Mouse (Mus musculus): ENCODE measurements around the gene Nhlrc3. TPM values are rescaled to one million over a fixed set of nuclear protein-coding genes. Genes with fewer than 3 reads are reported as not detected.

Nhlrc3 gene
- total RNA-seq, 2 experiments from 2014 or later, result 2.1 to 2.9 TPM

- no peak for TF ChIP-seq CTCF (IDR thresholded peaks at IDR 0.05)
- DNase-seq, result no peak
- intact Hi-C loops (cut with DNase I), result no loop called here
- no peak overlapping the region for H3K27ac ChIP-seq
- no peak overlapping the region for H3K4me3 ChIP-seq
Observed at GRCm38 (mm10) chr3:53469650-53470049, 6.5 kb upstream of the Nhlrc3 start.

GRCm38 (mm10) chr3:53467356-53467755, 4.2 kb upstream of the Nhlrc3 start:
- Histone ChIP-seq H3K4me3 (peak overlapping the region; percentile 30; the same call in 1 of the 2 replicates), H3K27ac (peak overlapping the region; percentile 79)
- peak; percentile 52 for DNase-seq
- TF ChIP-seq CTCF (IDR thresholded peaks at IDR 0.05), result no peak
- intact Hi-C loops (cut with DNase I), result no loop called here

GRCm38 (mm10) chr3:53466481-53466880, 3.3 kb upstream of the Nhlrc3 start:
- intact Hi-C loops (cut with DNase I), result no loop called here

GRCm38 (mm10) chr3:53465330-53465729, 2.2 kb upstream of the Nhlrc3 start:
- intact Hi-C loops (cut with DNase I), result no loop called here

More at GRCm38 (mm10) chr3:53466481-53466880, 3.3 kb upstream of the Nhlrc3 start:
- no peak for DNase-seq
- Histone ChIP-seq H3K27ac (0 out of 2 replicates have a peak overlapping the region, but pooled peaks have one; percentile 16), H3K4me3 (no peak overlapping the region)
- TF ChIP-seq CTCF (IDR thresholded peaks at IDR 0.05), result no peak

GRCm38 (mm10) chr3:53464146-53464698, 1.1 kb upstream of the Nhlrc3 start:
- DNase-seq, result no peak
- intact Hi-C loops (cut with DNase I), result loop anchor here (5.0 kb wide), 1 partner anchor 447 kb away; the partner anchor contains the start of gene Cog6
- H3K4me3 ChIP-seq, result peak overlapping the region; percentile 100
- TF ChIP-seq CTCF (IDR thresholded peaks at IDR 0.05), result no peak
- peak overlapping the region; percentile 98 for H3K27ac ChIP-seq

More at GRCm38 (mm10) chr3:53465330-53465729, 2.2 kb upstream of the Nhlrc3 start:
- TF ChIP-seq CTCF (IDR thresholded peaks at IDR 0.05), result no peak
- no peak for DNase-seq
- peak overlapping the region; percentile 98; the same call in 1 of the 2 replicates for H3K27ac ChIP-seq
- peak overlapping the region; percentile 100 for H3K4me3 ChIP-seq

- Histone ChIP-seq H3K27ac (peak overlapping the region; percentile 98), H3K4me3 (peak overlapping the region; percentile 100)
- no peak for DNase-seq
- intact Hi-C loops (cut with DNase I), result loop anchor here (1.0 to 5.0 kb wide), 2 partner anchors 399 to 446 kb away; partner anchors contain the start of gene Cog6
- no peak for TF ChIP-seq CTCF (IDR thresholded peaks at IDR 0.05)
Observed at GRCm38 (mm10) chr3:53463765-53464114, 608 bp upstream of the Nhlrc3 start.

GRCm38 (mm10) chr3:53462701-53463045, 459 bp downstream of the Nhlrc3 start:
- no peak for TF ChIP-seq CTCF (IDR thresholded peaks at IDR 0.05)
- H3K4me3 ChIP-seq, result peak overlapping the region; percentile 100
- H3K27ac ChIP-seq, result peak overlapping the region; percentile 98
- DNase-seq, result no peak
- intact Hi-C loops (cut with DNase I), result loop anchor here (1.0 to 5.0 kb wide), 2 partner anchors 400 to 445 kb away; partner anchors contain the start of gene Cog6

- TF ChIP-seq CTCF (IDR thresholded peaks at IDR 0.05), result no peak
- H3K4me3 ChIP-seq, result no peak overlapping the region
- DNase-seq, result no peak
- no peak overlapping the region for H3K27ac ChIP-seq
- intact Hi-C loops (cut with DNase I), result loop anchor here (5.0 kb wide), 1 partner anchor 443 kb away; the partner anchor contains the start of gene Cog6
Observed at GRCm38 (mm10) chr3:53460106-53460505, 3.0 kb downstream of the Nhlrc3 start.

GRCm38 (mm10) chr3:53457750-53458149, 5.4 kb downstream of the Nhlrc3 start:
- no peak for TF ChIP-seq CTCF (IDR thresholded peaks at IDR 0.05)
- H3K27ac ChIP-seq, result no peak overlapping the region
- no peak for DNase-seq
- intact Hi-C loops (cut with DNase I), result no loop called here
- H3K4me3 ChIP-seq, result no peak overlapping the region

GRCm38 (mm10) chr3:53454984-53455383, 8.1 kb downstream of the Nhlrc3 start:
- DNase-seq, result no peak
- no peak overlapping the region for H3K27ac ChIP-seq
- intact Hi-C loops (cut with DNase I), result no loop called here
- no peak overlapping the region for H3K4me3 ChIP-seq
- no peak for TF ChIP-seq CTCF (IDR thresholded peaks at IDR 0.05)

- H3K4me3 ChIP-seq, result no peak overlapping the region
- H3K27ac ChIP-seq, result no peak overlapping the region
- no peak for DNase-seq
- no peak for TF ChIP-seq CTCF (IDR thresholded peaks at IDR 0.05)
- intact Hi-C loops (cut with DNase I), result no loop called here
Observed at GRCm38 (mm10) chr3:53454561-53454960, 8.6 kb downstream of the Nhlrc3 start.

- intact Hi-C loops (cut with DNase I), result no loop called here
- no peak for TF ChIP-seq CTCF (IDR thresholded peaks at IDR 0.05)
- H3K27ac ChIP-seq, result no peak overlapping the region
- no peak for DNase-seq
- H3K4me3 ChIP-seq, result no peak overlapping the region
Observed at GRCm38 (mm10) chr3:53454005-53454404, 9.1 kb downstream of the Nhlrc3 start.

- Histone ChIP-seq H3K27ac (no peak overlapping the region), H3K4me3 (no peak overlapping the region)
- no peak for TF ChIP-seq CTCF (IDR thresholded peaks at IDR 0.05)
- no peak for DNase-seq
- intact Hi-C loops (cut with DNase I), result no loop called here
Observed at GRCm38 (mm10) chr3:53453346-53453745, 9.8 kb downstream of the Nhlrc3 start.

- no peak for TF ChIP-seq CTCF (IDR thresholded peaks at IDR 0.05)
- DNase-seq, result no peak
- H3K4me3 ChIP-seq, result no peak overlapping the region
- H3K27ac ChIP-seq, result no peak overlapping the region
- intact Hi-C loops (cut with DNase I), result no loop called here
Observed at GRCm38 (mm10) chr3:53452351-53452750, 10.8 kb downstream of the Nhlrc3 start.
